Mouse (Mus musculus) brain, embryonic 18.5 days (tissue): ENCODE measurements around the gene Il6.
"Not testable (repeated sequence)": the region's sequence is repeated elsewhere in the genome, so short reads cannot be mapped to it uniquely, and the experiment has no call there.

Experiments used
- DNase-seq: peaks from one replicate; pipeline ENCODE4 v3.0.0-alpha.2; 2012; ENCODE audit warnings: low read depth, low spot score

The Il6 gene

GRCm38 (mm10) chr5:30012726-30013503 is at the start of gene Il6:
Gene Il6, plus strand, starts transcription at chr5:30013114.
- peak; percentile 49 for DNase-seq

- no peak for DNase-seq
Measured at GRCm38 (mm10) chr5:29963488-29963887, 49.4 kb upstream of the Il6 start.

- no peak for DNase-seq
Measured at GRCm38 (mm10) chr5:29970212-29970611, 42.7 kb upstream of the Il6 start.

- DNase-seq: no peak
Measured at GRCm38 (mm10) chr5:29972796-29973195, 40.1 kb upstream of the Il6 start.

- DNase-seq: no peak
Measured at GRCm38 (mm10) chr5:29973533-29973932, 39.4 kb upstream of the Il6 start.

- DNase-seq: no peak
Measured at GRCm38 (mm10) chr5:29974115-29974514, 38.8 kb upstream of the Il6 start.

- DNase-seq: no peak
Measured at GRCm38 (mm10) chr5:29993583-29993982, 19.3 kb upstream of the Il6 start.

- DNase-seq: no peak
Measured at GRCm38 (mm10) chr5:29994344-29994743, 18.6 kb upstream of the Il6 start.

GRCm38 (mm10) chr5:29997351-29997750 is 15.6 kb upstream of the Il6 start:
- no peak for DNase-seq

- no peak for DNase-seq
Measured at GRCm38 (mm10) chr5:30000921-30001320, 12.0 kb upstream of the Il6 start.

GRCm38 (mm10) chr5:30014580-30014979 is 1.7 kb downstream of the Il6 start:
- no peak for DNase-seq

- DNase-seq: not testable (repeated sequence)
Measured at GRCm38 (mm10) chr5:30035862-30036261, 22.9 kb downstream of the Il6 start.

- not testable (repeated sequence) for DNase-seq
Measured at GRCm38 (mm10) chr5:30037111-30037510, 24.2 kb downstream of the Il6 start.

- DNase-seq: not testable (repeated sequence)
Measured at GRCm38 (mm10) chr5:30039324-30039723, 26.4 kb downstream of the Il6 start.

GRCm38 (mm10) chr5:30039841-30040240 is 26.9 kb downstream of the Il6 start:
- not testable (repeated sequence) for DNase-seq

- DNase-seq: no peak
Measured at GRCm38 (mm10) chr5:30058216-30058731, 45.4 kb downstream of the Il6 start.

- not testable (repeated sequence) for DNase-seq
Measured at GRCm38 (mm10) chr5:30059607-30060006, 46.7 kb downstream of the Il6 start.

GRCm38 (mm10) chr5:30067726-30068125 is 54.8 kb downstream of the Il6 start:
- no peak for DNase-seq
